Mouse (Mus musculus): ENCODE measurements at regions not wholly inside any gene's neighbourhood (a gene's known extent, or its start where the extent isn't known, plus 50 kb on each side); places are given as distances from the start of the nearest gene placed in this dataset.
A peak's percentile ranks its signal among the peaks of the same experiment; 100 is the strongest.
"Not testable (repeated sequence)": the region's sequence is repeated elsewhere in the genome, so short reads cannot be mapped to it uniquely, and the experiment has no call there.

GRCm38 (mm10) chr12:45287759-45288158, 213.2 kb upstream of the Stxbp6 start:
- no peak for DNase-seq (ENCODE audit: low spot score)

- DNase-seq (ENCODE audit: low spot score) = no peak
Observed at GRCm38 (mm10) chr12:45256309-45256708, 181.8 kb upstream of the Stxbp6 start.

GRCm38 (mm10) chr12:45211131-45211530, 136.6 kb upstream of the Stxbp6 start:
- no peak for DNase-seq (ENCODE audit: low spot score)

GRCm38 (mm10) chr12:45195304-45195920, 120.9 kb upstream of the Stxbp6 start:
- DNase-seq (ENCODE audit: low spot score) = no peak

GRCm38 (mm10) chr12:45187149-45187548, 112.6 kb upstream of the Stxbp6 start:
- DNase-seq (ENCODE audit: low spot score) = no peak

- DNase-seq (ENCODE audit: low spot score) = no peak
Observed at GRCm38 (mm10) chr12:45184510-45184909, 110.0 kb upstream of the Stxbp6 start.

- DNase-seq (ENCODE audit: low spot score) = no peak
Observed at GRCm38 (mm10) chr12:45177454-45177853, 102.9 kb upstream of the Stxbp6 start.

- not testable (repeated sequence) for DNase-seq (ENCODE audit: low spot score)
Observed at GRCm38 (mm10) chr12:45175259-45175658, 100.8 kb upstream of the Stxbp6 start.

- peak; percentile 77 for DNase-seq (ENCODE audit: low spot score)
Observed at GRCm38 (mm10) chr12:45171927-45172642, 97.6 kb upstream of the Stxbp6 start.

- peak; percentile 9 for DNase-seq (ENCODE audit: low spot score)
Observed at GRCm38 (mm10) chr12:45162011-45162410, 87.5 kb upstream of the Stxbp6 start.

GRCm38 (mm10) chr12:45161581-45161980, 87.1 kb upstream of the Stxbp6 start:
- DNase-seq (ENCODE audit: low spot score) = not testable (repeated sequence)

GRCm38 (mm10) chr12:45158986-45159385, 84.5 kb upstream of the Stxbp6 start:
- DNase-seq (ENCODE audit: low spot score) = no peak

GRCm38 (mm10) chr12:45137438-45138018, 63.0 kb upstream of the Stxbp6 start:
- no peak for DNase-seq (ENCODE audit: low spot score)

GRCm38 (mm10) chr12:45133415-45133814, 58.9 kb upstream of the Stxbp6 start:
- DNase-seq (ENCODE audit: low spot score) = no peak

- DNase-seq (ENCODE audit: low spot score) = no peak
Observed at GRCm38 (mm10) chr12:45131139-45131538, 56.6 kb upstream of the Stxbp6 start.

- DNase-seq (ENCODE audit: low spot score) = no peak
Observed at GRCm38 (mm10) chr12:45125866-45126265, 51.4 kb upstream of the Stxbp6 start.

All from urinary bladder, postnatal 14 days (tissue).